Mouse (Mus musculus) cortical plate, adult 2 months (tissue): ENCODE data around the gene Mylk2.

Experiments
- CTCF ChIP-seq: fragments of 200-500 bp; IDR thresholded peaks from 2 replicates; pipeline ENCODE4 v1.5.1; 2011; ENCODE audit warnings: mild to moderate bottlenecking, control low read depth, low read length; ENCODE audit not compliant: insufficient read depth; ENCODE audit errors: extremely low read depth
- POLR2A ChIP-seq: fragments of 200-500 bp; IDR thresholded peaks from 2 replicates; pipeline ENCODE4 v1.6.1; 2011; ENCODE audit warnings: mild to moderate bottlenecking, low read length, control low read depth; ENCODE audit not compliant: insufficient read depth; ENCODE audit errors: extremely low read depth

DNA sequence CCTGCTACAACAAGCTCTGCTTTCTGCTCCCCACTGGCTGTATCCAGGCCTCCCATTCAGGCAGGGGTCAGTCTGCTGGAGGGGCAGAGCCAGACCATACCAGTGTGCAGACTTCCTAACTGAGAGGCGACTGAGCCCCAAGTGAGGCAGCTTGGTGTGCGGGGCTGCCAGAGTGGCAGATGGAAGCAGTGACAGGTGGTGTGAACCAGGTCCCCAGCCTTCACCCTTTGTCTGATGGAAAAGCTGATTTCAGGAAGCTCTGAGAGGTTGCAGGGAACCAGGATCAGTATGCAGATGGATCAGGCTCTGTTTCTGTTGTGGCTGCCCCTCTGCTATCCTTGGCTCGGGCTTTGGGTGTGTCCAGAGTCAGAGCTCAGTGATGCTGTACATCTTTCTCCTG, 12.5 kb downstream of the Mylk2 start:
- TF ChIP-seq POLR2A (no peak), CTCF (no peak)
